Mouse (Mus musculus): ENCODE measurements around the gene Acox2. TPM values are rescaled to one million over a fixed set of nuclear protein-coding genes. Genes with fewer than 3 reads are reported as not detected.

Acox2 gene
- polyA plus RNA-seq, 1 experiment from 2014 or later: 1.5 TPM

GRCm38 (mm10) chr14:8176251-8176650, 82.9 kb downstream of the Acox2 start:
- Histone ChIP-seq H3K4me3 (ENCODE audit: low read depth, low read length) (no peak overlapping the region), H3K4me1 (ENCODE audit: control insufficient read depth, insufficient read depth, low read length) (peaks cover 7% of the 10 kb centered on the region; the same call in 1 of the 2 replicates), H3K36me3 (ENCODE audit: control insufficient read depth, insufficient read depth, low read length) (0 out of 2 replicates have a peak, but pooled peaks cover 1% of the 10 kb centered on the region), H3K27ac (replicated peaks; ENCODE audit: low read depth, low read length) (no peak overlapping the region), H3K9ac (ENCODE audit: low read depth, low read length) (no peak overlapping the region), H3K27me3 (replicated peaks; ENCODE audit: control insufficient read depth, insufficient read depth, low read length) (no peaks in the 10 kb centered on the region), H3K4me2 (ENCODE audit: low read depth, low read length) (no peak overlapping the region), H3K9me3 (ENCODE audit: control insufficient read depth, low read length) (no peaks in the 10 kb centered on the region)
- ATAC-seq (ENCODE audit: low read depth): no peak
- 60% methylated on average over 5 of the region's 5 CpGs for WGBS
- DNase-seq (ENCODE audit: low spot score): no peak

Other genes with a start within 250 kb of the Acox2 start
- 48.5 and 52.6 TPM in 2 replicates for gene Rpp14, start 179.0 kb downstream of the Acox2 start, polyA plus RNA-seq (2014; fragmentation: Nextera tagmentation; extraction: Ambion mirVana)
- 37.6 and 38.9 TPM in 2 replicates for gene Pxk, start 161.1 kb downstream of the Acox2 start, polyA plus RNA-seq (2014; fragmentation: Nextera tagmentation; extraction: Ambion mirVana)
- 202 and 215 TPM in 2 replicates for gene Pdhb, start 86.3 kb downstream of the Acox2 start, polyA plus RNA-seq (2014; fragmentation: Nextera tagmentation; extraction: Ambion mirVana)
- gene Kctd6, start 45.2 kb downstream of the Acox2 start, polyA plus RNA-seq (2014; fragmentation: Nextera tagmentation; extraction: Ambion mirVana): 12.2 and 12.8 TPM in 2 replicates
- gene Fam107a, start 58.7 kb upstream of the Acox2 start, polyA plus RNA-seq (2014; fragmentation: Nextera tagmentation; extraction: Ambion mirVana): 0.85 and 1.5 TPM in 2 replicates
- gene Oit1, start 119.4 kb upstream of the Acox2 start, polyA plus RNA-seq (2014; fragmentation: Nextera tagmentation; extraction: Ambion mirVana): 1.5 and 1.9 TPM in 2 replicates

Data from embryonic facial prominence, embryonic 14.5 days (tissue).